Mouse (Mus musculus) heart, adult 8-10 months (tissue): ENCODE results near the gene Ptpn5. TPM values are rescaled to one million over a fixed set of nuclear protein-coding genes. Genes with fewer than 3 reads are reported as not detected.
A peak's percentile ranks its signal among the peaks of the same experiment; 100 is the strongest.

Experiments
- DNase-seq: peaks from one replicate; pipeline ENCODE4 v3.0.0; 2022; ENCODE audit warnings: low spot score
- total RNA-seq, 4 experiments: library from RNA; stranded (reverse); gene quantifications; 2 replicates each; pipeline ENCODE4 v1.2.4; 2022

The Ptpn5 gene
- not detected for total RNA-seq

GRCm38 (mm10) chr7:47133331-47133730 is at the start of gene Ptpn5:
Gene Ptpn5, minus strand, starts transcription at chr7:47133684.
- no peak for DNase-seq

- DNase-seq = no peak
Measured at GRCm38 (mm10) chr7:47170814-47171213, 37.3 kb upstream of the Ptpn5 start.

GRCm38 (mm10) chr7:47165028-47165427 is 31.5 kb upstream of the Ptpn5 start:
- DNase-seq = no peak

GRCm38 (mm10) chr7:47163203-47163602 is 29.7 kb upstream of the Ptpn5 start:
- DNase-seq = no peak

- DNase-seq = no peak
Measured at GRCm38 (mm10) chr7:47158451-47158850, 25.0 kb upstream of the Ptpn5 start.

- DNase-seq = no peak
Measured at GRCm38 (mm10) chr7:47157743-47158142, 24.3 kb upstream of the Ptpn5 start.

GRCm38 (mm10) chr7:47155849-47156248 is 22.4 kb upstream of the Ptpn5 start:
- DNase-seq = no peak

- no peak for DNase-seq
Measured at GRCm38 (mm10) chr7:47155396-47155795, 21.9 kb upstream of the Ptpn5 start.

GRCm38 (mm10) chr7:47150420-47151061 is 17.1 kb upstream of the Ptpn5 start:
- peak; percentile 48 for DNase-seq

- DNase-seq = no peak
Measured at GRCm38 (mm10) chr7:47148298-47148697, 14.8 kb upstream of the Ptpn5 start.

GRCm38 (mm10) chr7:47146034-47146812 is 12.7 kb upstream of the Ptpn5 start:
- no peak for DNase-seq

- no peak for DNase-seq
Measured at GRCm38 (mm10) chr7:47144299-47144698, 10.8 kb upstream of the Ptpn5 start.

- DNase-seq = no peak
Measured at GRCm38 (mm10) chr7:47139823-47140325, 6.4 kb upstream of the Ptpn5 start.

GRCm38 (mm10) chr7:47134570-47134969 is 1.1 kb upstream of the Ptpn5 start:
- DNase-seq = no peak

GRCm38 (mm10) chr7:47132931-47133260 is 588 bp downstream of the Ptpn5 start:
- no peak for DNase-seq

GRCm38 (mm10) chr7:47132180-47132930 is 1.1 kb downstream of the Ptpn5 start:
- no peak for DNase-seq

- DNase-seq = no peak
Measured at GRCm38 (mm10) chr7:47131840-47132179, 1.7 kb downstream of the Ptpn5 start.

GRCm38 (mm10) chr7:47131258-47131657 is 2.2 kb downstream of the Ptpn5 start:
- no peak for DNase-seq

- DNase-seq = no peak
Measured at GRCm38 (mm10) chr7:47122026-47122425, 11.5 kb downstream of the Ptpn5 start.

GRCm38 (mm10) chr7:47116666-47117065 is 16.8 kb downstream of the Ptpn5 start:
- DNase-seq = no peak

GRCm38 (mm10) chr7:47115491-47115890 is 18.0 kb downstream of the Ptpn5 start:
- DNase-seq = no peak

- DNase-seq = no peak
Measured at GRCm38 (mm10) chr7:47113383-47113782, 20.1 kb downstream of the Ptpn5 start.

- no peak for DNase-seq
Measured at GRCm38 (mm10) chr7:47112036-47112435, 21.4 kb downstream of the Ptpn5 start.
